Mouse (Mus musculus): ENCODE measurements around the gene Hist1h3b. TPM values are rescaled to one million over a fixed set of nuclear protein-coding genes. Genes with fewer than 3 reads are reported as not detected.
A peak's percentile ranks its signal among the peaks of the same experiment; 100 is the strongest.
"Not testable (repeated sequence)": the region's sequence is repeated elsewhere in the genome, so short reads cannot be mapped to it uniquely, and the experiment has no call there.

The Hist1h3b gene
- polyA plus RNA-seq, 1 experiment from 2014 or later = 18.1 TPM

DNA sequence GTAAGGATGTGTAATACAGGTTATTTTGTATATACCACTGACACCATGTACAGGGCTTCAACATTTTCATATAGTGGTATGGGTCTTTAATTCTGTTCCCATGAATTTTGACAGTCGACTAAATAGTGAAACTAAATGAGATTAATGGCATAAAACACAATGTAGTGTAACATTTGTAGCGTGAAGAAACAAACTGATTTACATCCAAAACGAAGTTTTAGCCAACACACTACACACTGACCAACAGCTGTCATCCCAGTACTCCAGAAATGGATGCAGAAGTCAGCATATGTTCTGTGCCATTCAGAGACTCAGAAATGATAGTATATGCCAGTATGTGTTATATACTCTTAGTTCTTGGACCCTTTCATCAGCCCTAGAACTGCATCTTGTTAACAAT, 5.9 kb downstream of the Hist1h3b start:
- H3K9me3 ChIP-seq = no peaks in the 10 kb centered on the region
- ATAC-seq (ENCODE audit: insufficient number of reproducible peaks, insufficient read depth, low FRiP score, low TSS enrichment, low read depth) = no peak
- peak overlapping the region; percentile 80 for H3K4me2 ChIP-seq
- no peaks in the 10 kb centered on the region for H3K36me3 ChIP-seq
- H3K9ac ChIP-seq = no peak overlapping the region
- H3K4me1 ChIP-seq = peaks cover 14% of the 10 kb centered on the region
- peak overlapping the region; percentile 94 for H3K27ac ChIP-seq
- H3K27me3 ChIP-seq = no peaks in the 10 kb centered on the region
- WGBS = 54% methylated on average over 3 of the region's 3 CpGs
- H3K4me3 ChIP-seq = no peak overlapping the region

DNA sequence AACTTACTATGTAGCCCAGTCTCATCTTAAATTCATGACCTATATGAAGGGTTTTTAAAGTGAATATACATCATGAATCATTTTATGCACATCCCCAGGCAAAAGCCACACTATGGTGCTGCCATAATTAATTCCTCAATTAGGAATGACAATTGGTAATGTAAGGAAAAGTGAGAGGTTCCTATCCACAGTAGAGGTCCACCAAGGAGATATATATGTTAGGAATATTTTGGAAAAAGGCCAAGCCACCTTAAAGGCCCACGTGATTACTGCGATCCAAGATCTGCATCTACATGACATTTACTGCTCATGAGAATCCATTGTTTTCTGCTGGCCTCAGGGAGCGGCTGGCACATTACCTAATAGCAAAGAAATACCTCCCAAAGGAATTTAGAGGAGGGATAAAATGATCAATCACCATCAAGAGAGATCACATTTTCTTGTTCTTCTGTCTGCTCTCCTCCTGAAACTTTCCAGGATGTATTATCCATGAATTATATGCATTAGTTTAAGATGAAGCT, 7.2 kb downstream of the Hist1h3b start:
- peaks cover 18% of the 10 kb centered on the region for H3K4me1 ChIP-seq
- H3K4me2 ChIP-seq = 0 out of 2 replicates have a peak overlapping the region, but pooled peaks have one; percentile 92
- 79% methylated on average over 3 of the region's 3 CpGs for WGBS
- no peak overlapping the region for H3K4me3 ChIP-seq
- no peaks in the 10 kb centered on the region for H3K9me3 ChIP-seq
- no peaks in the 10 kb centered on the region for H3K27me3 ChIP-seq
- no peak for ATAC-seq (ENCODE audit: insufficient number of reproducible peaks, insufficient read depth, low FRiP score, low TSS enrichment, low read depth)
- no peaks in the 10 kb centered on the region for H3K36me3 ChIP-seq
- H3K27ac ChIP-seq = no peak overlapping the region
- no peak overlapping the region for H3K9ac ChIP-seq

DNA sequence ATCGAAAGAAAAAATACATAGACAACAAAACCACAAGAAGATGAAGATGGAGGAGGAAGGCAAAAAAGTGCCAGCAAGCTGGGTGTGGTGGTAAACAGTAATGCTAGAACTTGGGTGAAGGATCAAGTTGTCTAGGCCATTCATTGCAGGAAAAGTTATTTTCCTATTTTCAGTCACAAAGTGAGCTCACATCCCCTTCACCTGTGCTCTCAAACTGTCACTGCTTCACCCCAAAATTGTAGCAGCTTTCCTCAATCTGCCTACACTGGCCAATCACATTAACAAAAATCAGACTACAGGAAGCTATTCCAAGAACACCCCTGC, 7.8 kb downstream of the Hist1h3b start:
- 71% methylated on average over 1 of the region's 1 CpGs for WGBS
- peak overlapping the region; percentile 59 for H3K4me3 ChIP-seq
- no peaks in the 10 kb centered on the region for H3K36me3 ChIP-seq
- H3K4me2 ChIP-seq = peak overlapping the region; percentile 92
- ATAC-seq (ENCODE audit: insufficient number of reproducible peaks, insufficient read depth, low FRiP score, low TSS enrichment, low read depth) = no peak
- H3K27ac ChIP-seq = peak overlapping the region; percentile 95
- peak overlapping the region; percentile 72 for H3K9ac ChIP-seq
- H3K4me1 ChIP-seq = peaks cover 21% of the 10 kb centered on the region
- H3K27me3 ChIP-seq = no peaks in the 10 kb centered on the region
- H3K9me3 ChIP-seq = no peaks in the 10 kb centered on the region

DNA sequence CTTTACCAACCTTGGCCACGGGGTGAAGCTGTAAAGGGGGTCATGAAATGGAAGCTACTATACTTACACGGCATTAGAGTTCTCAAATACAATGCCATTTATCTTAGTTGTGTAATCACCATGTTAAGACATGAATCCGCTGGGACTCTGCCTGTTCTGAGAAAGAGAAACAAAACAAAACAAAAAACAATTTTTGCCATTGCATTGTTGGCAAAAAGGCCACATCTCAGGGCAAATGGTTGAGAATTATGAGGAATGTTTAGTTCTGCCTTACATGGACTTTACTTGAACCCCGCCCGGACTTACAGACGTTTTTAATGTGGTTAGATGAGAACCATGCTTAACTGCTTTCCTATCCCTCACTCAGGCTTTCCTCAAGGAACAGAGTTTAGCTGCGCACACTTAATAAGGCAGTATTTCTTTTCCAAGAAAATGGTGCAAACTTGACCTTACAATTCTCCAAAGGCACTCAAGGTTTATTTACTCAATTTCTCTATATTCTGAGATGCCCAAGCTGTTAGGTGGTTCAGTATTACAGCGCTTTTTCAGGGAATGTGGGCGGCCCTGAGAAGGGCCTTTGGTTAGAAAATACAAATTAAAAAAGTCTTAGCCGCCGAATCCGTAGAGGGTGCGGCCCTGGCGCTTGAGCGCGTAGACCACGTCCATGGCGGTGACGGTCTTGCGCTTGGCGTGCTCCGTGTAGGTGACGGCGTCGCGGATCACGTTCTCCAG, 8.3 kb downstream of the Hist1h3b start:
- ATAC-seq (ENCODE audit: insufficient number of reproducible peaks, insufficient read depth, low FRiP score, low TSS enrichment, low read depth) = no peak
- Histone ChIP-seq H3K27me3 (no peaks in the 10 kb centered on the region), H3K9me3 (no peaks in the 10 kb centered on the region), H3K4me3 (peak overlapping the region; percentile 59), H3K4me1 (peaks cover 21% of the 10 kb centered on the region), H3K36me3 (no peaks in the 10 kb centered on the region), H3K9ac (peak overlapping the region; percentile 72), H3K27ac (peak overlapping the region; percentile 95), H3K4me2 (peak overlapping the region; percentile 92)
- WGBS = under 1% methylated on average over 24 of the region's 27 CpGs

DNA sequence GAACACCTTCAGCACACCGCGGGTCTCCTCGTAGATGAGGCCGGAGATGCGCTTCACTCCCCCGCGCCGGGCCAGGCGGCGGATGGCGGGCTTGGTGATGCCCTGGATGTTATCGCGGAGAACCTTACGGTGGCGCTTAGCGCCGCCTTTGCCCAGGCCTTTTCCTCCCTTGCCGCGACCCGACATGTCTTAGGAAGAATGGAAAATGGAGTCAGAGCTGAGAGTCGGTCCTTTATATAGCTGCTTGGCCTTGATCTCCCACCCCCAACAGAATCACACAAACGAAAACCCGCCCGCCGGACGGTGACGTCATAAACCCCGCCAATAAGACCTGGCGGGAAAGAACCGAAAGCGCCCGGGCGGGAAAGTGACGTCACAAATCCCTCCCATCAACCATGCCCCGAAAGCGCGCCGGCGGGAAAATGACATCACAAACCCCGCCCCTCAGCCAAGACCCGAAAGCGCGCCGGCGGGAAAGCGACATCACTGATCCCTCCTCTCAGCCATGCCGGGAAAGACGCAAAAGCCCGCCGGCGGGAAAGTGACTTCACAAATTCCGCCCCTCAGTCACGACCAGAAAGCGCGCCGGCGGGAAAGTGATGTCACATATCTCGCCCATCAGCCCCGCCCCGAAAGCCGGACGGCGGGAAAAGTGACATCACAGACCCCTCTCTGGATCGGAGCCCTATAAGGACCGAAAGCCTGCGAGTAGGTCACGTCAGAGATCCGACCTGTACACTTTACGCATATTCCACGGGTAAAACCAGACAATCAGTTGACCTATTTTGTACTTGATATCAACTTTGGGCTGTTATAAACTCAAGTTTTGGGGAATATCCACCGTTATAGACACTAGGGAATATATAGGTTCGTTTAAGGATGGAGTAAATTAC, 9.2 kb downstream of the Hist1h3b start, which contains the start of gene Hist1h4a:
TSS of gene Hist1h4a (minus strand) at position 259 of the 893 bp plus-strand sequence.
- under 1% methylated on average over 65 of the region's 72 CpGs for WGBS
- H3K27me3 ChIP-seq = no peaks in the 10 kb centered on the region
- H3K4me1 ChIP-seq = peaks cover 21% of the 10 kb centered on the region
- ATAC-seq (ENCODE audit: insufficient number of reproducible peaks, insufficient read depth, low FRiP score, low TSS enrichment, low read depth) = peak; percentile 70
- no peaks in the 10 kb centered on the region for H3K36me3 ChIP-seq
- no peaks in the 10 kb centered on the region for H3K9me3 ChIP-seq
- peak within 1 kb of the TSS; percentile 59 for H3K4me3 ChIP-seq
- H3K4me2 ChIP-seq = peak within 1 kb of the TSS; percentile 92
- H3K9ac ChIP-seq = peak within 1 kb of the TSS; percentile 72
- H3K27ac ChIP-seq = peak within 1 kb of the TSS; percentile 95

DNA sequence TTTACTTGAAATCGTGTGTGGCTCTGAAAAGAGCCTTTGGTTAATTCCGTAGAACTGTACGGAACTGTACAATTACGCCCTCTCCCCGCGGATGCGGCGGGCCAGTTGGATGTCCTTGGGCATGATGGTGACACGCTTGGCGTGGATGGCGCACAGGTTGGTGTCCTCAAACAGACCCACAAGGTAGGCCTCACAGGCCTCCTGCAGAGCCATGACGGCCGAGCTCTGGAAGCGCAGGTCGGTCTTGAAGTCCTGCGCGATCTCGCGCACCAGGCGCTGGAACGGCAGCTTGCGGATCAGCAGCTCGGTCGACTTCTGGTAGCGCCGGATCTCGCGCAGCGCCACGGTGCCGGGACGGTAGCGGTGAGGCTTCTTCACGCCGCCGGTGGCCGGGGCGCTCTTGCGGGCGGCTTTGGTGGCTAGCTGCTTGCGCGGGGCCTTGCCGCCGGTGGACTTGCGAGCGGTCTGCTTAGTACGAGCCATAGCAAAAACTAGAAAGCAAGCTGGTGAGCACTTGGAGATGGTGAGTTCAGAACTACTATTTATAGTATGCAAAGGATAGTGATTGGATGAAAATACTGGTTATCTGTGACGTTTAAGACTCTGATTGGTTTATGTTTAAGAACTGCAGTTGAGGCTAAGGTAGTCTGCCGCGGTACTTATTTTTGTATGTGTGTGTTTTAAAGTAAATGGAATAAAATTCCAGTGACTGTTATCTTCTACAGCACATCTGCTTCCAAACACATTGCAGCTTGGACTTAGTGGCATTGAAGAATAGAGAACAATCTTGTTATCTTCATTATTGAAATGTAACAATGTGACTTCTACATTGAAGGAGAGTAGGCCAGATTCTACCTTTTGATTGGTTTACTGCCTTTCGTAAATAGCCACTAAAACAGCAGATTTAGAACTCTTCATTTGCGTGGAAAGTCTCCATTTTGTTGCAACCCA, 10.1 kb downstream of the Hist1h3b start, which contains the start of gene Hist1h3a:
TSS of gene Hist1h3a (minus strand) at position 516 of the 951 bp plus-strand sequence.
- H3K4me1 ChIP-seq = peaks cover 21% of the 10 kb centered on the region
- H3K36me3 ChIP-seq, H3K27me3 ChIP-seq, H3K9me3 ChIP-seq: not testable (repeated sequence)
- H3K9ac ChIP-seq = peak within 1 kb of the TSS; percentile 71
- ATAC-seq (ENCODE audit: insufficient number of reproducible peaks, insufficient read depth, low FRiP score, low TSS enrichment, low read depth) = peak; percentile 44
- under 1% methylated on average over 32 of the region's 52 CpGs for WGBS
- peak within 1 kb of the TSS; percentile 92 for H3K4me2 ChIP-seq
- peak within 1 kb of the TSS; percentile 95 for H3K27ac ChIP-seq
- H3K4me3 ChIP-seq = peak within 1 kb of the TSS; percentile 59

DNA sequence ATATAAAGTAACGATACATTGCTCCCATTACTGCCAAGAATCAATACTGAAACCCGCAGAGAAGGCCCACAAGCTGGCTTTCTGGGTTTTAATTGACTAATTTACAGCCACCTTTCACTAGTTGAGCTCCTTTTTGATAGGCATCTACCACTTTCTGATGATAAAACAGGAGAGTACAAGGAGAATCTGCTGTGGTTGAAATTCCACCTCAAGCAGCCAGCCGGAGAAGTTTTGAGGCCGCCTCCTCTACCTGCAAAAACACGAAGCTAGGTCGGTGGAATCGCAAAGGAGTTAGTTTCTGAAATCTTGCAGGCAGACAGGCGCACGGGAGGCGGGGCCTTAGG, 11.1 kb downstream of the Hist1h3b start:
- WGBS = 1% methylated on average over 10 of the region's 10 CpGs
- H3K4me3 ChIP-seq = peak overlapping the region; percentile 59
- peak overlapping the region; percentile 61 for H3K9ac ChIP-seq
- H3K27ac ChIP-seq = peak overlapping the region; percentile 95
- no peaks in the 10 kb centered on the region for H3K27me3 ChIP-seq
- no peaks in the 10 kb centered on the region for H3K9me3 ChIP-seq
- peak overlapping the region; percentile 92 for H3K4me2 ChIP-seq
- H3K4me1 ChIP-seq = peaks cover 17% of the 10 kb centered on the region
- ATAC-seq (ENCODE audit: insufficient number of reproducible peaks, insufficient read depth, low FRiP score, low TSS enrichment, low read depth) = no peak
- H3K36me3 ChIP-seq = no peaks in the 10 kb centered on the region

DNA sequence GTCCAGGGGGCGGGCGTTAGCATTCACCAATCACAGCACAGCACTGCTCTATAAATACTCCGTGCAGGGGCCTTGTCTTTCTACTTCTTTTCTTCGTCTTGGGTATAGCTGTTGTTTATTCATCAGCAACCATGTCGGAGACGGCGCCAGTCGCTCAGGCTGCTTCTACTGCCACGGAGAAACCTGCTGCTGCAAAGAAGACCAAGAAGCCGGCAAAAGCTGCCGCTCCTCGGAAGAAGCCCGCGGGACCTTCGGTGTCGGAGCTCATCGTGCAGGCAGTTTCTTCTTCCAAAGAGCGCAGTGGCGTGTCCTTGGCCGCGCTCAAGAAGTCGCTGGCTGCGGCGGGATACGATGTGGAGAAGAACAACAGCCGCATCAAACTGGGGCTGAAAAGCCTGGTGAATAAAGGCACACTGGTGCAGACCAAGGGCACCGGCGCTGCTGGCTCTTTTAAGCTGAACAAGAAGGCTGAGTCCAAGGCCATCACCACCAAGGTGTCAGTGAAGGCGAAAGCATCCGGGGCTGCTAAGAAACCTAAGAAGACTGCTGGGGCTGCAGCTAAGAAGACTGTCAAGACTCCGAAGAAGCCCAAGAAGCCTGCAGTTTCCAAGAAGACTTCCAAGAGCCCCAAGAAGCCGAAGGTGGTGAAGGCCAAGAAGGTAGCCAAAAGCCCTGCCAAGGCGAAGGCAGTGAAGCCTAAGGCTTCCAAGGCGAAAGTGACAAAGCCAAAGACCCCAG, 11.7 kb downstream of the Hist1h3b start, which contains the start of gene Hist1h1a:
TSS of gene Hist1h1a (plus strand) at position 81 of the 738 bp plus-strand sequence.
- WGBS = 3% methylated on average over 34 of the region's 34 CpGs

DNA sequence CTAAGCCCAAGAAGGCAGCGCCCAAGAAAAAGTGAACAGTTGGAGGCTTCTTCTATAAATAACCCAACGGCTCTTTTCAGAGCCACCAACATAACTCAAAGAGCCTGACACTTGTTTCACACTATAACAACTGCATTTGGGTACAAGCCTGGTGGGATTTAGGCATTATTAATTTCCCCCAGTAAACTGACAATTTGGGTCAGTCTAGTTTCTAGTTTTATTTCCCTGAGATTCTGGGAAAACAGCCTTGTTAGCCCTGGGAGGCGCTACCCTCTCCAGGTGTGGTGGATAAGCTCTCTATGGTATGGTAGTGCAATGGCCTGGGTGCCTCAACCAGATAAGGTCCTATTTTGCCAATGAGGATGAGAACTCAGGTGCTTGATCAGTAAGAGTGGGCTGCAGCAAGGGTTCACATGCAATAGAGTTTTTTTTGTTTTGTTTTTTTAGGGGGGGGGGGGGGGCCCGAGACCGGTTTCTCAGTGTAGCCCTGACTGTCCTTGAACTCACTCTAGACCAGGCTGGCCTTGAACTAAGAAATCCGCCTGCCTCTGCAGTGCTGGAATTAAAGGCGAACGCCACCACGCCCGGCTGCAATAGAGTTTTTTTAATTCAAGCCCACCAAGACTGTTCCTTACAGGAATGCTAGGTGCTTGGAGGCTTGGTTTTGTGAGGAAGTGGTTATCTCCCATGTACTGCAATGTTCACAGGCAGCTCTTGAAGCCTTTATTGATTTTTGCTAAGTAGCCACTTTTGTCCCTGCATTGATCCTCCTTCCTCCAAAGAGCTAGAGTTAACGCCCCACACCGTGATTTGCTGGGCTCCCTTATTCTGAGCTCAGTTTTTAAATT, 12.5 kb downstream of the Hist1h3b start:
- Histone ChIP-seq H3K4me2 (peak overlapping the region; percentile 92), H3K9me3 (no peaks in the 10 kb centered on the region), H3K4me1 (peaks cover 17% of the 10 kb centered on the region), H3K27ac (peak overlapping the region; percentile 95), H3K36me3 (no peaks in the 10 kb centered on the region), H3K9ac (peak overlapping the region; percentile 84), H3K27me3 (no peaks in the 10 kb centered on the region), H3K4me3 (peak overlapping the region; percentile 59)
- ATAC-seq (ENCODE audit: insufficient number of reproducible peaks, insufficient read depth, low FRiP score, low TSS enrichment, low read depth) = no peak
- 31% methylated on average over 12 of the region's 12 CpGs for WGBS

More for the DNA sequence above, 11.7 kb downstream of the Hist1h3b start, which contains the start of gene Hist1h1a:
- Histone ChIP-seq H3K4me2 (peak within 1 kb of the TSS; percentile 92), H3K4me1 (peaks cover 17% of the 10 kb centered on the region), H3K36me3 (no peaks in the 10 kb centered on the region), H3K27me3 (no peaks in the 10 kb centered on the region), H3K27ac (peak within 1 kb of the TSS; percentile 95), H3K4me3 (peak within 1 kb of the TSS; percentile 59), H3K9me3 (no peaks in the 10 kb centered on the region), H3K9ac (peak within 1 kb of the TSS; percentile 84)
- ATAC-seq (ENCODE audit: insufficient number of reproducible peaks, insufficient read depth, low FRiP score, low TSS enrichment, low read depth) = peak; percentile 80

DNA sequence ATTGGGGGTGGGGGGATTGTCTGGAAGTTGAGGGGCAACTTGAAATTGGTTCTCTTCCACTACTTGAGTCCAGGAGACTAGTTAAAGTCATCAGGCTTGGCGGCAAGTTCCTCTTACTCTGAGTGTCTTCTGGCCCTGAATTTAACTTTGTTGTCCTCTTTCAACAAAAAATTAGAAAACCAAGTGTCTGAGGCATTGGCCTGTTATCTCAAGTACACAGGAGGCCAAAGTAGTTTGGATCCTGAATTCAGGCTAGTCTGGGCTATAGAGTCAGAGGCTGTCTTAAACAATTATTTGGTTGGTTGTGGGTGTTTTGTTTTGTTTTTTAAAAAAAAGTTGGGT, 13.1 kb downstream of the Hist1h3b start:
- Histone ChIP-seq H3K27ac (0 out of 2 replicates have a peak overlapping the region, but pooled peaks have one; percentile 5), H3K4me1 (peaks cover 13% of the 10 kb centered on the region), H3K4me2 (peak overlapping the region; percentile 92; the same call in 1 of the 2 replicates), H3K36me3 (no peaks in the 10 kb centered on the region), H3K9me3 (no peaks in the 10 kb centered on the region), H3K9ac (no peak overlapping the region), H3K4me3 (no peak overlapping the region), H3K27me3 (no peaks in the 10 kb centered on the region)
- no peak for ATAC-seq (ENCODE audit: insufficient number of reproducible peaks, insufficient read depth, low FRiP score, low TSS enrichment, low read depth)
- 70% methylated on average over 1 of the region's 1 CpGs for WGBS
